Mouse (Mus musculus) neural tube, embryonic 11.5 days (tissue): ENCODE measurements at regions not wholly inside any gene's neighbourhood (a gene's known extent, or its start where the extent isn't known, plus 50 kb on each side); places are given as distances from the start of the nearest gene placed in this dataset.

Experiments used
- ATAC-seq: fragments of 200-750 bp; cut with Nextera tagmentation; 2 replicates; pipeline ENCODE4 v1.8.0; 2017; ENCODE audit warnings: moderate number of reproducible peaks, mild to moderate bottlenecking, moderate TSS enrichment, moderate library complexity; ENCODE audit not compliant: insufficient read depth, low FRiP score, low TSS enrichment
- DNase-seq: peaks from one replicate; pipeline ENCODE4 v3.0.0-alpha.2; 2015; ENCODE audit warnings: low spot score
- H3K27ac ChIP-seq: fragments of 300-500 bp; sonication (generic); 2 replicates; pipeline ENCODE4 v1.5.1; 2014; ENCODE audit warnings: low read depth, mild to moderate bottlenecking, low read length
- H3K27me3 ChIP-seq: fragments of 300-500 bp; sonication (generic); 2 replicates; pipeline ENCODE4 v1.6.1; 2014; ENCODE audit warnings: mild to moderate bottlenecking, low read length, mixed read lengths; ENCODE audit not compliant: control insufficient read depth, insufficient read depth
- H3K36me3 ChIP-seq: fragments of 300-500 bp; sonication (generic); 2 replicates; pipeline ENCODE4 v1.6.1; 2014; ENCODE audit warnings: mild to moderate bottlenecking, low read length, moderate library complexity, mixed read lengths; ENCODE audit not compliant: control insufficient read depth, insufficient read depth
- H3K4me1 ChIP-seq: fragments of 300-500 bp; sonication (generic); 2 replicates; pipeline ENCODE4 v1.6.1; 2014; ENCODE audit warnings: low read length, mixed read lengths; ENCODE audit not compliant: control insufficient read depth, insufficient read depth
- H3K4me2 ChIP-seq: fragments of 300-500 bp; sonication (generic); 2 replicates; pipeline ENCODE4 v1.6.1; 2014; ENCODE audit warnings: low read depth, mild to moderate bottlenecking, moderate library complexity
- H3K4me3 ChIP-seq: fragments of 300-500 bp; sonication (generic); 2 replicates; pipeline ENCODE4 v1.5.1; 2014; ENCODE audit warnings: low read depth, low read length
- H3K9ac ChIP-seq: fragments of 300-500 bp; sonication (generic); 2 replicates; pipeline ENCODE4 v1.6.1; 2014; ENCODE audit warnings: mild to moderate bottlenecking, low read length
- H3K9me3 ChIP-seq: fragments of 300-500 bp; sonication (generic); 2 replicates; pipeline ENCODE4 v1.6.1; 2016; ENCODE audit warnings: low read length; ENCODE audit not compliant: control insufficient read depth
- WGBS: fragments of 180-500 bp; shearing (Covaris S2); extraction: QIAGEN DNeasy Blood & Tissue Kit; methylation state at CpG from one replicate; pipeline ENCODE4 v1.1.7; 2014; 5-methylcytosine and 5-hydroxymethylcytosine counted together

GRCm38 (mm10) chr8:30797341-30797740 is 2631.2 kb upstream of the 5930422O12Rik start:
- Histone ChIP-seq H3K4me1 (no peaks in the 10 kb centered on the region), H3K9me3 (no peaks in the 10 kb centered on the region), H3K4me2 (no peak overlapping the region), H3K36me3 (no peaks in the 10 kb centered on the region), H3K27ac (no peak overlapping the region), H3K27me3 (no peaks in the 10 kb centered on the region), H3K9ac (no peak overlapping the region), H3K4me3 (no peak overlapping the region)
- 93% methylated on average over 1 of the region's 1 CpGs for WGBS
- ATAC-seq (no peak), DNase-seq (no peak)

- 95% methylated on average over 5 of the region's 5 CpGs for WGBS
- no peaks in the 10 kb centered on the region for H3K9me3 ChIP-seq
- no peak overlapping the region for H3K9ac ChIP-seq
- H3K36me3 ChIP-seq, result no peaks in the 10 kb centered on the region
- no peak overlapping the region for H3K27ac ChIP-seq
- ATAC-seq, result no peak
- H3K4me1 ChIP-seq, result no peaks in the 10 kb centered on the region
- H3K4me2 ChIP-seq, result no peak overlapping the region
- no peak overlapping the region for H3K4me3 ChIP-seq
- no peaks in the 10 kb centered on the region for H3K27me3 ChIP-seq
- no peak for DNase-seq
Measured at GRCm38 (mm10) chr8:30817028-30817427, 2611.5 kb upstream of the 5930422O12Rik start.

GRCm38 (mm10) chr8:30822835-30823587 is 2605.5 kb upstream of the 5930422O12Rik start:
- ATAC-seq (peak; percentile 60; the same call in 1 of the 2 replicates), DNase-seq (no peak)
- no peak overlapping the region for H3K27ac ChIP-seq
- H3K27me3 ChIP-seq, result no peaks in the 10 kb centered on the region
- no peaks in the 10 kb centered on the region for H3K4me1 ChIP-seq
- no peaks in the 10 kb centered on the region for H3K9me3 ChIP-seq
- H3K9ac ChIP-seq, result no peak overlapping the region
- WGBS, result 68% methylated on average over 25 of the region's 25 CpGs
- no peak overlapping the region for H3K4me3 ChIP-seq
- H3K36me3 ChIP-seq, result no peaks in the 10 kb centered on the region
- H3K4me2 ChIP-seq, result no peak overlapping the region

- ATAC-seq, result no peak
- Histone ChIP-seq H3K4me1 (no peaks in the 10 kb centered on the region), H3K4me3 (no peak overlapping the region), H3K36me3 (no peaks in the 10 kb centered on the region), H3K4me2 (no peak overlapping the region), H3K9ac (no peak overlapping the region), H3K9me3 (no peaks in the 10 kb centered on the region), H3K27me3 (no peaks in the 10 kb centered on the region), H3K27ac (no peak overlapping the region)
- WGBS, result 91% methylated on average over 11 of the region's 11 CpGs
- DNase-seq, result no peak
Measured at GRCm38 (mm10) chr8:30823588-30823938, 2604.9 kb upstream of the 5930422O12Rik start.

- H3K9ac ChIP-seq, result no peak overlapping the region
- no peak overlapping the region for H3K27ac ChIP-seq
- DNase-seq (no peak), ATAC-seq (no peak)
- no peak overlapping the region for H3K4me3 ChIP-seq
- H3K9me3 ChIP-seq, result no peaks in the 10 kb centered on the region
- no peaks in the 10 kb centered on the region for H3K4me1 ChIP-seq
- H3K36me3 ChIP-seq, result no peaks in the 10 kb centered on the region
- WGBS, result 84% methylated on average over 4 of the region's 4 CpGs
- no peak overlapping the region for H3K4me2 ChIP-seq
- no peaks in the 10 kb centered on the region for H3K27me3 ChIP-seq
Measured at GRCm38 (mm10) chr8:30826021-30826420, 2602.5 kb upstream of the 5930422O12Rik start.

GRCm38 (mm10) chr8:30838056-30838455 is 2590.5 kb upstream of the 5930422O12Rik start:
- ATAC-seq (no peak), DNase-seq (no peak)
- Histone ChIP-seq H3K4me3 (no peak overlapping the region), H3K36me3 (no peaks in the 10 kb centered on the region), H3K27ac (no peak overlapping the region), H3K9me3 (no peaks in the 10 kb centered on the region), H3K4me1 (no peaks in the 10 kb centered on the region), H3K9ac (no peak overlapping the region), H3K4me2 (no peak overlapping the region), H3K27me3 (no peaks in the 10 kb centered on the region)
- WGBS, result 93% methylated on average over 8 of the region's 8 CpGs

- Histone ChIP-seq H3K9ac (no peak overlapping the region), H3K4me1 (no peaks in the 10 kb centered on the region), H3K36me3 (no peaks in the 10 kb centered on the region), H3K27me3 (no peaks in the 10 kb centered on the region), H3K9me3 (no peaks in the 10 kb centered on the region), H3K4me3 (no peak overlapping the region), H3K27ac (no peak overlapping the region), H3K4me2 (no peak overlapping the region)
- WGBS, result 32% methylated on average over 8 of the region's 8 CpGs
- DNase-seq (peak; percentile 84), ATAC-seq (peak; percentile 76)
Measured at GRCm38 (mm10) chr8:30840064-30840463, 2588.4 kb upstream of the 5930422O12Rik start.

GRCm38 (mm10) chr8:30863017-30863416 is 2565.5 kb upstream of the 5930422O12Rik start:
- 42% methylated on average over 4 of the region's 4 CpGs for WGBS
- no peak overlapping the region for H3K27ac ChIP-seq
- no peaks in the 10 kb centered on the region for H3K4me1 ChIP-seq
- no peak; the same call in 1 of the 2 replicates for ATAC-seq
- DNase-seq, result no peak
- H3K27me3 ChIP-seq, result no peaks in the 10 kb centered on the region
- no peaks in the 10 kb centered on the region for H3K9me3 ChIP-seq
- H3K9ac ChIP-seq, result no peak overlapping the region
- H3K4me2 ChIP-seq, result no peak overlapping the region
- no peaks in the 10 kb centered on the region for H3K36me3 ChIP-seq
- no peak overlapping the region for H3K4me3 ChIP-seq

GRCm38 (mm10) chr8:30906044-30906695 is 2522.3 kb upstream of the 5930422O12Rik start:
- H3K27ac ChIP-seq, result no peak overlapping the region

More at GRCm38 (mm10) chr8:30906044-30906695, 2522.3 kb upstream of the 5930422O12Rik start:
- DNase-seq, result no peak
- Histone ChIP-seq H3K4me1 (no peaks in the 10 kb centered on the region), H3K4me2 (no peak overlapping the region), H3K36me3 (no peaks in the 10 kb centered on the region), H3K9me3 (no peaks in the 10 kb centered on the region), H3K4me3 (no peak overlapping the region), H3K9ac (no peak overlapping the region), H3K27me3 (no peaks in the 10 kb centered on the region)
- ATAC-seq, result no peak
- WGBS, result 93% methylated on average over 11 of the region's 11 CpGs
